Mouse (Mus musculus): ENCODE data around the gene Rcor1.

Gene Rcor1

GRCm38 (mm10) chr12:111021138-111021537 is 18.0 kb upstream of the Rcor1 start:
- peak; percentile 30 for DNase-seq (ENCODE audit: low read depth, low spot score)

- no peak for DNase-seq (ENCODE audit: low read depth, low spot score)
These were observed 17.6 kb upstream of the Rcor1 start for GRCm38 (mm10) chr12:111021577-111021976.

- no peak for DNase-seq (ENCODE audit: low read depth, low spot score)
These were observed 10.7 kb upstream of the Rcor1 start for GRCm38 (mm10) chr12:111028176-111029167.

GRCm38 (mm10) chr12:111029291-111029890 is 9.8 kb upstream of the Rcor1 start:
- no peak for DNase-seq (ENCODE audit: low read depth, low spot score)

DNA sequence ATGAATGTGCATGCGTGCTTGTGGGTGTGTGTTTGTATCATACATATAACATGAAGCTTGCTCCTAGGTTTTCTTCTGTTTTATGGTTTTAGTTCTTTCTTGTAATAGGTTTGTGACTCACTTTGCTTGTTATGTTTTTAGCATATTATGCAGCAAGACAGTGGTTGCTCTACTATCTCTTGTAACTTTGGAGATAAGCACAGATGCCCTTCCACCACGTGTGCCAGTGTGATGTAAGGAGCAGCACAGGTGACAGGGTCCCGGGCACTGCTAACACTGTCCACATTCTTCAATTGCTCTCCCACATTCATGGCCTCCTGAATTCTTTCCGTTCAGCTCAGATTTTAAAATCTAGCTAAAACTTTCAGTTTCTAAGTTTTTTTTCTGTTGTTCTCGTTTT is 6.3 kb upstream of the Rcor1 start:
- no peak for DNase-seq (ENCODE audit: low read depth, low spot score)

DNA sequence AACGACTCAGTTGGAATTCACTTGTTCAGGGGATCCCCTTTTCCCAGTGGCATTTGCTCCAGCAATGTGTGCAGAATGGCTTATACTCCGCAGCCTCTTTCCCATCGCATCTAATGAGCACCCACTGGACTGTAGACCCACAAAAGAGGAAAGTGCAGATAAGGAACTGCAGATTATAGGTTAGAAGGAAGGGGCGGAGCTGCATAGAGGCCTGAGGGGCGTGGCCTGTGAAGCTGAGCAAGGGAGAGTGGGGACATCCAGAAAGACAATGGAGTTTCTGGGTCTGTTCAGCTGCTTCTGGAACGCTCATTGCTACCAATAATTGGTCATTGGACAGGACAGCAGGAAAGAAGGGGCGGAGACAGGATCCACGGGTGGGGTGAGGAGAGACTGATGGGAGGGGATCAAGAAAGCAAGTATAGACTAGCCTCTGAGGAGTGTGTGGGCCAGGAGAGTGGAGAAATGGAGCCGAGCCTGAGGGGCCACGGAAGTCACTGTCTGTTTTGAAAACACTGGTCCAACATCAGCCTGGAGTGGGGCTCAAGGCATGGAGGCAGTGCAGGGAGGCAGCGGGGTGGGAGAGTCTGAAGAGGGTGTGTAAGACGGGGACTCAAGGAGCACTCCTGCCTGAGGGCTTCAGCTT is 3.8 kb upstream of the Rcor1 start:
- DNase-seq (ENCODE audit: low read depth, low spot score) = no peak

DNA sequence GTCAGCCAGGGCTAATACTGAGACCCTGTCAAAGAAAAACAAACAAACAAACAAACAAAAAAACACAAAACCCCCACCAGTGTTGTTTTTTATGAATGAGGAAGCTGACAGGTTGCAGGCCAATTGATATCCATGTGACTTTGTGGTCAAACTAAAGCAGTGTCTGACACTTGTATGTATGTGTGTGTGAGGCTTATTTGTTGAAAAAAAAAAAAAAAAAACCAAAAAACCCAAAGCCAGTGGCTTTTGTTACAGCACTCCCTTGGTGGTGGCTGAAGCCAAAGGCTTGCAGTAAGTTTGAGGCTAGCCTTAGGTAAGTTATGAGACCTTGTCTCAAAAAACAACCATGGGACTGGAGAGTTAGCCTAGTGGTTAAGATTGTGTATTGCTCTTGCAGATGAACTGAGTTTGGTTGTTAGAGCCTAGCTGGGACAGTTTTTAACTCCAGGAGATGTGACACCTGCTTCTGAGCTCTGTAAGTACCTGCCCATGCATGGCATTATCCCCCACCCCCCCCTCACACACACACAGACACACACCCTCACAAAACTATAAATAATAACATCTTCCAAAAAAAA is 2.9 kb upstream of the Rcor1 start:
- no peak for DNase-seq (ENCODE audit: low read depth, low spot score)

DNA sequence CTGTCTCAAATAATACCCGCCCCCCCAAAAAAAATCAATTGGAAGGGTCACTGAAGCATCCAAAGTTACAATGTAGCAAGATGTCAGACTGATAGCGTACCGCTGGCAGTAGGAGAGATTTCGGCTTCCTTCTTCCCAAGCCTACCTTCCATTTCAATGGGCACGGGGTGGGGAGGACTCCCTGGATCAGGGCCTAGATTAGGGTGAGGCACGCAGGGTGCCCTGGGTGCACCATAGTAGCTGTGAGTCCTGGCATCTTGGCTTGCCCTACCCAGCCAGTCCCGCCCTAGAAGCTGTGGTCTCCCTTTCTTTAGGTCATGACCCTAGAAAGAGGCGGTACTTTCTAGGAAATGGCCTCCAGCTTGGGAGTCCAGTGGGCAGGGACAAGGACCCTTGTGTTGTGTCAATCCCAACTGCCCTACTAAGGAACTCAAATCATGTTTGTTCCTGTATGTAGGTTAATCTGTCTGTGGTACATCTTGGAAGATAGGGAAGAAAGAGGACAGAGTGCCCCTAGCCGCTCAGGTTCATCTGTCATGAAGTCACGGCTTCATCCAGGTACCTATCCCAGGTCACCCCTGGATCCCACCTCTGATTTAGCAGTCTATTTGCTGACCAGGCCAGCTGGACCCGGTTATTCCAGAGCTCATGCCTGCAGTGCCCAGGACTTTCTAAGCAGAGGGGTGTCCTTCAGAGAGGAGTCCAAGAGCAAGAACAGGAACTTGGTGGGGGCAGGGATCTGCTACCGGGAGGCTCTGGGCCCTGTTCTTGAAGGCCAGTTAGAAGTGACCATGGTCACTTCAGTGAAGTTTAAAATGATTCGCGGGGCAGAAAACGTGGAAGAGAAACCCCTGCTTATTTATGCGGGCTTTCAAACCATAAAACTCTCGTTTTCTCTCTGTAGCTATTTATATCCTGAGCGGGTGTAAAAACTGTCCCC is 1.6 kb upstream of the Rcor1 start:
- DNase-seq (ENCODE audit: low read depth, low spot score) = no peak

- peak; percentile 75 for DNase-seq (ENCODE audit: low read depth, low spot score)
These were observed 748 bp upstream of the Rcor1 start for GRCm38 (mm10) chr12:111038231-111038975.

DNA sequence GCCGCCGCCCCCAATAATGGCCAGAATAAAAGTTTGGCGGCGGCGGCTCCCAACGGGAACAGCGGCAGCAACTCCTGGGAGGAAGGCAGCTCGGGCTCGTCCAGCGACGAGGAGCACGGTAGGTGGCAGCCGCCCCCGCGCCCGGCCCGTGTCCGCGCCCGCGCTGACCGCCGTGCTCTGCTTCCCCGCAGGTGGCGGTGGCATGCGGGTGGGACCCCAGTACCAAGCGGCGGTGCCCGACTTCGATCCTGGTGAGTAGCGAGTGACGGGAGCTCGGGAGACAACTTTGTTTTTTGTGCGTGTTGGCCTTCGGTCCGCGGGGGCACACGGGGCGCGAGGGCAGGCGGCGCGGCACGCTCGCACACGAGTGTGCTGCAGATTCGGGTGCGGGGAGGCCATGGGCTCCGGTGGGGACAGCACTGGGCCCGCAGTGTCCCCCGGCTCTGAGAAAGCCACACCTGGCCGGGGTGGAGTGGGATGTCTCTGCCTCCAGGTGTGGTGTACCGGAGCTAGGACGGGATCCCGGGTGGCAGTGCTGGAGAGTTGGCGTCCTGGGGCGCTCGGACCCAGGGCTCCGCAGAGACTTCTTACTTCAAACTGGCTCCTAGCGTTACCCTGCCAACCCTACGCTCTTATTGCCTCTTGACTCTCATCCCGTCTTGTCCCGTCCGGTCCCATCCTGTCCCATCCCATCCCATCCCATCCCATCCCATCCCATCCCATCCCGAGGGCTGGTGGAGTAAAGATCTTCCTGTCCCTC is 800 bp downstream of the Rcor1 start:
- no peak for DNase-seq (ENCODE audit: low read depth, low spot score)

GRCm38 (mm10) chr12:111040531-111040860 is 1.3 kb downstream of the Rcor1 start:
- no peak for DNase-seq (ENCODE audit: low read depth, low spot score)

DNA sequence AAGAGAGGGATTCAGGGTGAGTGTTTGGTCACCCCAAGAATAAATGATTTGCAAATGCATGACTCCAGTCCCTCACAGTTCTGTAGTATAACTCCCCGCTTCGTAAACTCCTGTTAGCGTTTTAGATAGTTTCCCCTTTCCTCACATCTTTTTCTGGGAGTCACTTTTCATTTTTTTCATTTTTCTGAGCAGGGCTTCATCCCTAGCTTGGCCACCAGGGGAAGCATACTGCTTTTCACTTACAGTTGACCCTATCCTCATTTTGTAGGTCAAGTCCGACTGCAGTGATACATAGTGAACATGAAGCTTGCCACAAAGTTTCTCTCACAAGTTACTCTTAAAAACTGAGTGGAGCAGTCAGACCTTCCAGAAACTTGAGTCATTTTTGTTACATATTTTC is 2.0 kb downstream of the Rcor1 start:
- DNase-seq (ENCODE audit: low read depth, low spot score) = peak; percentile 48

- DNase-seq (ENCODE audit: low read depth, low spot score) = no peak
These were observed 3.2 kb downstream of the Rcor1 start for GRCm38 (mm10) chr12:111042365-111042764.

GRCm38 (mm10) chr12:111044880-111045279 is 5.7 kb downstream of the Rcor1 start:
- no peak for DNase-seq (ENCODE audit: low read depth, low spot score)

DNA sequence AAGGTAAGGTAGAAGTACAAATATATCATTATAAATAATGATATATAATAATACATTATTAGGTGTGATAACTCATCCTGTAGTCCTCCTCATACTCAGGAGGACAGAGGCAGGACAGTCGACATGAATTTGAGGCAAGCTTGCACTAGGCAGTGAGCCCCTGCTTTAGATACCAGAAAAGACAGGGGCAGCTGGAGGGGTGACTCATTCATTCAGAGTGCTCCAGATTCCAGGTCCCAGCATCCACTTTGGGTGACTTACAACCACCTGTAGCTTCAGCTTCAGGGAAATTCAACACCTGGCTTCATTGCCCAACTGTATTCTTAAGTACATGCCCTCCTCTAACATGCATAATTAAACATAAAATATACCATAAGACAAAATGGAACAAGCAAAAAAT is 7.7 kb downstream of the Rcor1 start:
- no peak for DNase-seq (ENCODE audit: low read depth, low spot score)

GRCm38 (mm10) chr12:111048201-111048600 is 9.1 kb downstream of the Rcor1 start:
- DNase-seq (ENCODE audit: low read depth, low spot score) = no peak

- no peak for DNase-seq (ENCODE audit: low read depth, low spot score)
These were observed 11.1 kb downstream of the Rcor1 start for GRCm38 (mm10) chr12:111050256-111050655.

GRCm38 (mm10) chr12:111063361-111063760 is 24.2 kb downstream of the Rcor1 start:
- DNase-seq (ENCODE audit: low read depth, low spot score) = no peak

- DNase-seq (ENCODE audit: low read depth, low spot score) = peak; percentile 43
These were observed 25.1 kb downstream of the Rcor1 start for GRCm38 (mm10) chr12:111064220-111064619.

DNA sequence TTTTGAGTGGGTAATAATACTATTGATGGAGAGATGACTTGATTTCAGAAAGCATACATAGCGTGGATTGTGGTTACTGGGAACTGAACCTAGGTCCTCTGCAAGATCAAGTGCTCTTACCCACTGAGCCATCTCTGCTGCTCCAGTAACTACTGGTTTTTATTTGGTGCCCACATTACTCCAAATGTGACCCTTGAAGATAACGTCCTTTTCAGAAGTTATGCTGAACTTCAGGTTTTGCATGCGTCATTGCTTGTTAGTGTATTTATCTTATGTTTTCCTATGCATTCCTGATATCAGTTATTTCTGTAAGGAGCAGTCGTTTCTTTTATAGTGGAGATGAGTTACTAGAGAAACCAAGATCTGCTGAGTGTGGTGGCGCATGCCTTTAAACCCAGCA is 26.2 kb downstream of the Rcor1 start:
- DNase-seq (ENCODE audit: low read depth, low spot score) = no peak

Data from mesoderm, embryonic 11.5 days (tissue).